Mouse (Mus musculus): ENCODE data around the gene Ntng2. TPM values are rescaled to one million over a fixed set of nuclear protein-coding genes. Genes with fewer than 3 reads are reported as not detected.
A peak's percentile ranks its signal among the peaks of the same experiment; 100 is the strongest.

The Ntng2 gene
- polyA plus RNA-seq, 1 experiment from 2014 or later = 6.6 TPM

GRCm38 (mm10) chr2:29246275-29246674 is 6.5 kb downstream of the Ntng2 start:
- H3K9me3 ChIP-seq (replicated peaks; ENCODE audit: control insufficient read depth, low read length) = no peaks in the 10 kb centered on the region

DNA sequence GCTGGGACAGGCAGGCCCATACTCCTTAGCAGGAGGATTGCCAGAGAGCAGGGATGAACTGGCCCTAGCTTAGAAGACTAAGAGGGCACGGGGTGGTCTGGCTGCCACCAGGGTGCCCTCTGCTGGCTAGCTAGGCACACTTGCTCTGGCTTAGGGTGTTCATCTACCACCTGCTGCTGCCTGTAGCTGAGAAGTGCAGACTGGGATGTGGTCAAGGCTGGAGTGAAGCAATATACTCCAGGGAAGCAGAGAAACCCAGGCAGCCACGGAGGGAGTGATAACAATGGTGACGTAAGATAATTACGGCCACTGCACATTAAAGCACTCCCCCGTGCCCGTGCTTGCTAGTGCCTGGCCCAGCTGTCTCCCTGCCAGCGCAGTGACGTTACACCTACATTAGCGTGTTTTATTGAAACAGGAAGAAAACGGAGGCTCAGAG is 7.4 kb downstream of the Ntng2 start:
- Histone ChIP-seq H3K4me3 (ENCODE audit: low read depth, low read length) (no peak overlapping the region), H3K36me3 (ENCODE audit: control insufficient read depth, insufficient read depth, low read length) (no peaks in the 10 kb centered on the region), H3K9ac (ENCODE audit: low read length) (no peak overlapping the region), H3K27me3 (replicated peaks; ENCODE audit: control insufficient read depth, insufficient read depth, low read length) (peaks cover 18% of the 10 kb centered on the region), H3K9me3 (replicated peaks; ENCODE audit: control insufficient read depth, low read length) (no peaks in the 10 kb centered on the region), H3K27ac (ENCODE audit: low read depth, low read length) (no peak overlapping the region), H3K4me1 (ENCODE audit: control insufficient read depth, insufficient read depth, low read length) (peaks cover 22% of the 10 kb centered on the region), H3K4me2 (ENCODE audit: low read length) (0 out of 2 replicates have a peak overlapping the region, but pooled peaks have one; percentile 6)
- WGBS = 33% methylated on average over 10 of the region's 10 CpGs
- peak; percentile 44; the same call in 1 of the 2 replicates for ATAC-seq
- peak; percentile 24 for DNase-seq (ENCODE audit: low spot score)

More at GRCm38 (mm10) chr2:29246275-29246674, 6.5 kb downstream of the Ntng2 start:
- 27% methylated on average over 3 of the region's 3 CpGs for WGBS
- Histone ChIP-seq H3K27me3 (replicated peaks; ENCODE audit: control insufficient read depth, insufficient read depth, low read length) (peaks cover 18% of the 10 kb centered on the region), H3K4me3 (ENCODE audit: low read depth, low read length) (no peak overlapping the region), H3K4me2 (ENCODE audit: low read length) (peak overlapping the region; percentile 6; the same call in 1 of the 2 replicates), H3K4me1 (ENCODE audit: control insufficient read depth, insufficient read depth, low read length) (peaks cover 27% of the 10 kb centered on the region), H3K36me3 (ENCODE audit: control insufficient read depth, insufficient read depth, low read length) (no peaks in the 10 kb centered on the region), H3K27ac (ENCODE audit: low read depth, low read length) (no peak overlapping the region), H3K9ac (ENCODE audit: low read length) (no peak overlapping the region)
- ATAC-seq (no peak), DNase-seq (ENCODE audit: low spot score) (peak; percentile 40)

- 69% methylated on average over 17 of the region's 17 CpGs for WGBS
- no peak overlapping the region for H3K4me2 ChIP-seq (ENCODE audit: low read length)
- H3K4me1 ChIP-seq (ENCODE audit: control insufficient read depth, insufficient read depth, low read length) = no peaks in the 10 kb centered on the region
- H3K9me3 ChIP-seq (replicated peaks; ENCODE audit: control insufficient read depth, low read length) = no peaks in the 10 kb centered on the region
- no peaks in the 10 kb centered on the region for H3K27me3 ChIP-seq (replicated peaks; ENCODE audit: control insufficient read depth, insufficient read depth, low read length)
- no peaks in the 10 kb centered on the region for H3K36me3 ChIP-seq (ENCODE audit: control insufficient read depth, insufficient read depth, low read length)
- no peak overlapping the region for H3K4me3 ChIP-seq (ENCODE audit: low read depth, low read length)
- H3K9ac ChIP-seq (ENCODE audit: low read length) = no peak overlapping the region
- H3K27ac ChIP-seq (ENCODE audit: low read depth, low read length) = no peak overlapping the region
- ATAC-seq (no peak), DNase-seq (ENCODE audit: low spot score) (no peak)
Measured at GRCm38 (mm10) chr2:29239329-29239728, 13.5 kb downstream of the Ntng2 start.

DNA sequence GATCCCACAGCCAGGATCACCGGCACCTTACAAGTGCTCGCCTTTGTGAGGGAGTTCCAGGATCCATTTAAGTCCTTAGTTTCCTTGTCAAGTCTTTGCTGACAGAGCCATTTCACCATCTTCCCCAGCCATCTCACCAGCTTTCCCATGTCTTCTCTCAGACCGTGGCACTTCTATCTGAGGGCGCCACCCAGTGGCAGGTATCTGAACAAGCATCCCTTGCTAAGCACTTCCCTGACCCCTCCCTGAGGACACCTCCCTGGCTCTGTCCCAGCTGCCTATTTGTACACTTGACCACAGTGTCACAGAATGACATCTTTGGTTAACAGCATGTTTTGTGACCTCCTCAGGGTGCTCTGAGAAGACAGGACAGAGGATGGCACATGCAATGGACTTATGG is 15.2 kb downstream of the Ntng2 start:
- Histone ChIP-seq H3K27me3 (replicated peaks; ENCODE audit: control insufficient read depth, insufficient read depth, low read length) (no peaks in the 10 kb centered on the region), H3K4me1 (ENCODE audit: control insufficient read depth, insufficient read depth, low read length) (no peaks in the 10 kb centered on the region), H3K4me2 (ENCODE audit: low read length) (no peak overlapping the region), H3K9me3 (replicated peaks; ENCODE audit: control insufficient read depth, low read length) (no peaks in the 10 kb centered on the region), H3K27ac (ENCODE audit: low read depth, low read length) (no peak overlapping the region), H3K9ac (ENCODE audit: low read length) (no peak overlapping the region), H3K4me3 (ENCODE audit: low read depth, low read length) (no peak overlapping the region), H3K36me3 (ENCODE audit: control insufficient read depth, insufficient read depth, low read length) (no peaks in the 10 kb centered on the region)
- DNase-seq (ENCODE audit: low spot score) = peak; percentile 32
- 23% methylated on average over 4 of the region's 4 CpGs for WGBS
- no peak for ATAC-seq

DNA sequence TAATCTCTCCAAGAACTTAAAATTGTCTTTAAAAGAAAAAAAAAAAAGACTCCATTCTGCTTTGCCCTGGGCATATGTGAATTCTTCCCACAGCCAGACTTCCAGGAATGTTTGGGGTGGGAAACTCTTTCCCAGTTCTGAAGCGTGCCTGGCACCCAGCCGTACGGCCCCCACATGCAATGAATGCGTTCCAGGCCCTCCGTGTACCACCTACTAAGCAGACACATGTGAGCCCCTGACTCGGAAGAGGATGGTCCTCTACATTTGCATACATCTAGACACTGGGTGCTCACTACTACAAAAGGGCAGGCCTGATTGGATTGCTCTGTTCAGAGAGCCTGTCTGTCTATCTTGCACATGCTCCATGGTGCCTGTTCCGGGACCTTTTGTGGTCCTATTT is 17.0 kb downstream of the Ntng2 start:
- ATAC-seq (no peak), DNase-seq (ENCODE audit: low spot score) (no peak)
- Histone ChIP-seq H3K4me2 (ENCODE audit: low read length) (no peak overlapping the region), H3K27me3 (replicated peaks; ENCODE audit: control insufficient read depth, insufficient read depth, low read length) (no peaks in the 10 kb centered on the region), H3K4me3 (ENCODE audit: low read depth, low read length) (no peak overlapping the region), H3K9ac (ENCODE audit: low read length) (no peak overlapping the region), H3K9me3 (replicated peaks; ENCODE audit: control insufficient read depth, low read length) (no peaks in the 10 kb centered on the region), H3K4me1 (ENCODE audit: control insufficient read depth, insufficient read depth, low read length) (no peaks in the 10 kb centered on the region), H3K36me3 (ENCODE audit: control insufficient read depth, insufficient read depth, low read length) (no peaks in the 10 kb centered on the region), H3K27ac (ENCODE audit: low read depth, low read length) (no peak overlapping the region)
- WGBS = 78% methylated on average over 7 of the region's 7 CpGs

GRCm38 (mm10) chr2:29235026-29235425 is 17.8 kb downstream of the Ntng2 start:
- Histone ChIP-seq H3K27ac (ENCODE audit: low read depth, low read length) (no peak overlapping the region), H3K9me3 (replicated peaks; ENCODE audit: control insufficient read depth, low read length) (no peaks in the 10 kb centered on the region), H3K9ac (ENCODE audit: low read length) (no peak overlapping the region), H3K27me3 (replicated peaks; ENCODE audit: control insufficient read depth, insufficient read depth, low read length) (no peaks in the 10 kb centered on the region), H3K4me2 (ENCODE audit: low read length) (no peak overlapping the region), H3K4me3 (ENCODE audit: low read depth, low read length) (no peak overlapping the region), H3K4me1 (ENCODE audit: control insufficient read depth, insufficient read depth, low read length) (no peaks in the 10 kb centered on the region), H3K36me3 (ENCODE audit: control insufficient read depth, insufficient read depth, low read length) (no peaks in the 10 kb centered on the region)
- no peak for ATAC-seq
- WGBS = 83% methylated on average over 3 of the region's 3 CpGs
- no peak for DNase-seq (ENCODE audit: low spot score)

DNA sequence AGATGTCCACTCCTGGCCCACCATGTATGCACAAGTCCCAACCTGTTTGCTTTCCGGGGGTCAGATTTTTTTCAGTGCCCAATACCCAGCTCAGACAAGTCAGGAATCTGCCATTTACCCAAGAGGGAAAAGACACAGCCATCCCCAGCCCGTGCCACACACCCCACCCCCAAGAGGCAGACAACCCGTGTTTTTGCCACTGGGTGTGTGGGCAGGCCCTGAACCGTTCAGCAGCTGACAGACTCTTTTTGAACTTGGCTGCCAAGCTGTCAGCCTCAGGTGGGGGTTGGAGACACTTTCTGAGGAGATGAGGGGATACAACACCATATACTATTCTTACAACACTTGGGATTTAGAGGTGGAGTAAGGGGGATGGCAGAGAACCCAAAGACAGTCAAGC is 18.8 kb downstream of the Ntng2 start:
- DNase-seq (ENCODE audit: low spot score) = no peak
- 72% methylated on average over 4 of the region's 4 CpGs for WGBS
- Histone ChIP-seq H3K9ac (ENCODE audit: low read length) (no peak overlapping the region), H3K36me3 (ENCODE audit: control insufficient read depth, insufficient read depth, low read length) (no peaks in the 10 kb centered on the region), H3K27me3 (replicated peaks; ENCODE audit: control insufficient read depth, insufficient read depth, low read length) (no peaks in the 10 kb centered on the region), H3K4me1 (ENCODE audit: control insufficient read depth, insufficient read depth, low read length) (no peaks in the 10 kb centered on the region), H3K27ac (ENCODE audit: low read depth, low read length) (no peak overlapping the region), H3K4me3 (ENCODE audit: low read depth, low read length) (no peak overlapping the region), H3K9me3 (replicated peaks; ENCODE audit: control insufficient read depth, low read length) (no peaks in the 10 kb centered on the region), H3K4me2 (ENCODE audit: low read length) (no peak overlapping the region)
- ATAC-seq = no peak

DNA sequence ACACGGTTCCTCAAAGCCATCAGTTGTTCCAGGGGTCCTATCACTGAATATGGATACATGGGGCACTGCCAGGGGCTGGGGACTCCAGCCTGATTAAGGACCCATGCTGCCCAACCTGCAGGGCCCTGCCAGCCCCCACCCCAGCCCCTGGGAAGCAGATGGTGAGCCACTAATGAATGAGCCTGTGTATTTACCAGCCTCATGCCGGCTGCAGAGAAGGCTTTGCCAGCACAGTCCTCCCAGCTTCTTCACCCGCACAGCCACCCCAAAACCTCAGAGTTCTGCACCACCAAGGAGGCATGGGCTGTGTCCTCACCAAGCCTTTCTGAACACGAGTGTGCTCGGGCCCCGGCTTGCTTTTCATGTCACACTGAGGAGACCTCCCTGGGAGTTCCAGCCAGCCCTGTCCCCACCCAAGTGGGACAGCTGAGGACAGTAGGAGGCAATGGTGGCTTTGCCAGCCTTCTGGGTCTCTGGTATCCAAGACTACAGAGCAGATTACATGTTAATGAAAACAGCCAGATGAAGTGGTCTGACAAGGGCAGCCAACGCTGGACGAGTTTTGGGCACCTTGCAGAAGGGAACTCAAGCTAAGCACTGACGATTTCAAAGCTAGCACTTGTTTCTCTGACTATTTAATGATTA is 22.5 kb downstream of the Ntng2 start:
- no peak overlapping the region for H3K4me3 ChIP-seq (ENCODE audit: low read depth, low read length)
- H3K27me3 ChIP-seq (replicated peaks; ENCODE audit: control insufficient read depth, insufficient read depth, low read length) = no peaks in the 10 kb centered on the region
- no peaks in the 10 kb centered on the region for H3K9me3 ChIP-seq (replicated peaks; ENCODE audit: control insufficient read depth, low read length)
- ATAC-seq (peak; percentile 77), DNase-seq (ENCODE audit: low spot score) (peak; percentile 59)
- H3K9ac ChIP-seq (ENCODE audit: low read length) = no peak overlapping the region
- WGBS = 55% methylated on average over 9 of the region's 9 CpGs
- H3K4me2 ChIP-seq (ENCODE audit: low read length) = no peak overlapping the region
- no peaks in the 10 kb centered on the region for H3K4me1 ChIP-seq (ENCODE audit: control insufficient read depth, insufficient read depth, low read length)
- no peaks in the 10 kb centered on the region for H3K36me3 ChIP-seq (ENCODE audit: control insufficient read depth, insufficient read depth, low read length)
- no peak overlapping the region for H3K27ac ChIP-seq (ENCODE audit: low read depth, low read length)

- Histone ChIP-seq H3K4me1 (ENCODE audit: control insufficient read depth, insufficient read depth, low read length) (no peaks in the 10 kb centered on the region), H3K4me2 (ENCODE audit: low read length) (no peak overlapping the region), H3K27ac (ENCODE audit: low read depth, low read length) (no peak overlapping the region), H3K36me3 (ENCODE audit: control insufficient read depth, insufficient read depth, low read length) (no peaks in the 10 kb centered on the region), H3K4me3 (ENCODE audit: low read depth, low read length) (no peak overlapping the region), H3K9ac (ENCODE audit: low read length) (no peak overlapping the region), H3K27me3 (replicated peaks; ENCODE audit: control insufficient read depth, insufficient read depth, low read length) (no peaks in the 10 kb centered on the region), H3K9me3 (replicated peaks; ENCODE audit: control insufficient read depth, low read length) (no peaks in the 10 kb centered on the region)
- no peak for DNase-seq (ENCODE audit: low spot score)
- no peak for ATAC-seq
- WGBS = 73% methylated on average over 4 of the region's 4 CpGs
Measured at GRCm38 (mm10) chr2:29226671-29227070, 26.1 kb downstream of the Ntng2 start.
